Mouse (Mus musculus) layer of hippocampus, adult 8-10 months (tissue): ENCODE measurements around the gene Mettl1. TPM values are rescaled to one million over a fixed set of nuclear protein-coding genes. Genes with fewer than 3 reads are reported as not detected.

Experiments used
- DNase-seq, 2 experiments: peaks; one replicate each; pipeline ENCODE4 v3.0.0; 2022; ENCODE audit warnings: low spot score in 2 of 2
- microRNA-seq, 2 experiments: library from miRNA; unstranded; fragments of <30 nt; microRNA quantifications; one replicate each; pipeline ENCODE4 v1.2.0; 2022
- total RNA-seq, 4 experiments: library from RNA; stranded (reverse); gene quantifications; 2 replicates each; pipeline ENCODE4 v1.2.4; 2022

The Mettl1 gene
- total RNA-seq, 4 experiments from 2014 or later: 13.1 to 16.0 (median 14.5) TPM

DNA sequence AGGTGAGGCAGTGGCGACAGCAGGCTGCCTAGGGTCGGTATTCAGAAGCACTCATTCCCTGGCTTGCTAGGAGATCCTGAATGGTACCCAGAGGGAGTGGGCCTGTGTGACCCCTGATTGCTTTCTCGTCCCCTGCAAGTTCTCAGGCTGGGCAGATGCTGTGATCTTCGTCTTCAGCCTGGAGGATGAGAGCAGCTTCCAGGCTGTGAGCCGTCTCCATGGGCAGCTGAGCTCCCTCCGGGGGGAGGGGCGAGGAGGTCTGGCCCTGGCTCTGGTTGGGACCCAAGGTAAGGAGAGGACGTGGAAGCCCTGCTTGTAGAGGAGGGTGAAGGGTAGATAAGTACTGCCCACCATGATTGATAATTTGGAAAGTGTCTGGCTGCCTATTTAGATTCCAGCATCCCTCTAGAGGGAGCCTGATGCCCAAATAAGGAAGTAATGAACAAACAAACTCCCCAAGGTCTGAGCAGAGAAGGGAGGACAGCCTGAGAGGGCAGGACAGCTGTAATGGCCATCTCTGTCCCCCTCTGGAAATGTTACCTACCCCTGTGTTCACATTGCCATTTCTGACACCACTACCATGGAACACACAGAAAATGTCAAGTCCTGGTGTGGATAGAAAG, 42.2 kb downstream of the Mettl1 start:
- no peak for DNase-seq

DNA sequence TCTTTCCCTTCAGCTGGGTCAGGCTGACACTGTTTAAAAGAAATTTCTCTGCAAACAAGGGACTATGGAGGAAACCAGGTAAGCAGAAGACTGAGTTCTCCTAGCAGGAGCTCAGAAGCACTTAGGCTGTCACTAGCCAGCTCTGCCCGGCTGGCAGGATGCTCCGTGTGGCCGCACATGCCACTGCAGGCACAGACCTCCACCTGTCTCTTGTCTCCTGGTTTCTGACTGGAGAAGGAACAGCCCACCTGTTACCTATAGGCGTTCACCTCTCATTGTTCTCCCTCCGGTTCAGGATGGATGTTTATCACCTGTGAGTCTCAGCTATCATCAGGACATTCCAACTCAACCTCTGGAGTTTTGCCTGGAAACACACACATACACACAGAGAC, 42.7 kb downstream of the Mettl1 start:
- DNase-seq: no peak

DNA sequence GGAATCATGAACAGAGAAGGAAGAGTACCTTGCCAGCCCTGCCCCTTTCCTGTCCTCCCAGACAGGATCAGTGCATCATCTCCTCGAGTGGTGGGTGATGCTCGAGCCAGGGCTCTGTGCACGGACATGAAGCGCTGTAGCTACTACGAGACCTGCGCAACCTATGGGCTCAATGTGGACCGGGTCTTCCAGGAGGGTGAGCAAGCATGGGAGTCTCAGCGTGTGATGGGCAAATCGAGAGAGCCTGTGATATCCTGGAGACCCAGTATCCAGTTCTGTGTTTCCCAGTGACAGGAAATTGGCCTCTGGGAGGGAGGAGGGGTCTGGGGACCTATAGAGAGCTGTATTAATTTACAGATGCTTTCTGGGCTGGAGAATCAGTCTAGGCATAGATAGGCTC, 43.8 kb downstream of the Mettl1 start:
- no peak for DNase-seq

DNA sequence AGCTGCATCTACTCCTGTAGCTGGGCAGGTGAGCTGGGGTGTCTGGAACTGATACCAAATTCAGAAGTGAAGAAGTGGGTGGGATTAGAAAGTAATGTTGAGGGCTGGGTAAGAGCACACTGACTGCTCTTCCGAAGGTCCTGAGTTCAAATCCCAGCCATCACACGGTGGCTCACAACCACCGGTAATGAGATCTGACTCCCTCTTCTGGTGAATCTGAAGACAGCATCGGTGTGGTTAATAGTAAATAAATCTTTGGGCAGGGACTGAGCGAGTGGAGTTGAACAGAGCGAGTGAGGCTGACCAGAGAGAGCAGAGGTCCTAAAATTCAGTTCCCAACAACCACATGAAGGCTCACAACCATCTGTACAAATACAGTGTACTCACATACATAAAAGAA, 44.4 kb downstream of the Mettl1 start:
- no peak for DNase-seq

DNA sequence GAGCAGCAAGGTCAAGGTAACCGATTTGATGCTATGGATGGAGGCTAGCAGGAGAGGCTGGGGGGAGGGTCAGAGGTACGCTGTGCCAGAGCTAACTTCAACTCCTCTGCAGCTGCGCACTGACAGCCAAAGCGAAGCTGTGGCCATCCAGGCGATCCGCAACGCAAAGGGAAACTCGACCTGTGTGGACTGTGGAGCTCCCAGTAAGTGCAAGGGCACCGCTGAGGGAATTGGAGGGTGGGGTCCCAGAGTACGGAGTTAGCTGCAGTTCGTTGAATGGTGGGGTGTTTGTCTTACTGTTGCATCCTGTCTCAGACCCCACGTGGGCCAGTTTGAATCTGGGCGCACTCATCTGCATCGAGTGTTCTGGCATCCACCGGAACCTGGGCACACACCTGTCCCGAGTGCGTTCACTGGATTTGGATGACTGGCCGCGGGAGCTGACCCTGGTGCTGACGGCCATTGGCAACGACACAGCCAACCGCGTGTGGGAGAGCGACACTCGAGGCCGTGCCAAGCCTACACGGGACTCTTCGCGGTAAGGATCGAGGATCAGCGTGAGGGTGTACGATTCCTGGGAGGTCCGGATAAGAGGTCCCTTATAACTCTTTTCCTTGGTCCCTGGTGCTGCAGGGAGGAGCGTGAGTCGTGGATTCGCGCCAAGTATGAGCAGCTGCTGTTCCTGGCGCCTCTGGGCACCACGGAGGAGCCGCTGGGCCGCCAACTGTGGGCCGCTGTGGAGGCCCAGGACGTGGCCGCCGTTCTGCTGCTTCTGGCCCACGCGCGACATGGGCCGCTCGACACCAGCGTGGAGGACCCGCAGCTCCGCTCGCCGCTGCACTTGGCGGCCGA, 49.6 kb downstream of the Mettl1 start:
- DNase-seq: no peak

DNA sequence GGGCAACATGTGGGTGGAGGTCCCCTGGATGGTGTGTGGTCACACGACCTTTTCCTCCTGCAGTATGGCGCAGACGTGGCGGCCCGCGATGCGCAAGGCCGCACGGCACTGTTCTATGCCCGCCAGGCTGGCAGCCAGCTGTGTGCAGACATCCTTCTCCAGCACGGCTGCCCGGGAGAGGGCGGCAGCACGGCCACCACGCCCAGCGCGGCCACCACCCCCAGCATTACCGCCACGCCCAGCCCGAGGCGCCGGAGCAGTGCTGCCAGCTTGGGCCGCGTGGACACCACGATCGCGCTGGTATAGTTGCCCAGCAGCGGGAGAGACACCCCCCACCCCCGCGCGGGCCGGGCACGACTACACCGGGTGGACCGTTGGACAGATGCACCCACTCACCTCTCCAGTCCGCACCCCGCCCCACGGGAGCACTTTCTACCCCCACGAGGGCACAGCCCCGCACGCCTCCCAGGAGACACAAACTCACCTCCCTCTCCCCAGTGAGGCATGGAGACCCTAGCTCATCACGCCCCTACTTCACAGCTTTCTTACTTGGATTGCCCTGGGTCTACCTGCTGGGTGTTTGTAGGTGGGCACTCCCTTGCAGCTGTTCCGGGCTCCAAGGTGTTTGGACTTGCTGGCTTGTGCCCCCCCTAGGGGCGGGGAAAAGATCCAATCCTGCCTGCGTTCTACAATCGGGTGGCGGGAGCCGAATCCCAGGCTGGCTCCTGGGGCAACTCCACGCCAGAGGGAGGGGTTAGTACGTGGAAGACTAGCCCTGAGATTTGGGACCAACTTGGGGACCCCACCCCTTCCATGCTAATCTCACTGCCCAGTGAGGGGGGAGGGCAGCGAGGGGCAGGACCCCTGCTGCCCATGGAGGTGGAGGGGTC, 50.5 kb downstream of the Mettl1 start:
- no peak for DNase-seq

DNA sequence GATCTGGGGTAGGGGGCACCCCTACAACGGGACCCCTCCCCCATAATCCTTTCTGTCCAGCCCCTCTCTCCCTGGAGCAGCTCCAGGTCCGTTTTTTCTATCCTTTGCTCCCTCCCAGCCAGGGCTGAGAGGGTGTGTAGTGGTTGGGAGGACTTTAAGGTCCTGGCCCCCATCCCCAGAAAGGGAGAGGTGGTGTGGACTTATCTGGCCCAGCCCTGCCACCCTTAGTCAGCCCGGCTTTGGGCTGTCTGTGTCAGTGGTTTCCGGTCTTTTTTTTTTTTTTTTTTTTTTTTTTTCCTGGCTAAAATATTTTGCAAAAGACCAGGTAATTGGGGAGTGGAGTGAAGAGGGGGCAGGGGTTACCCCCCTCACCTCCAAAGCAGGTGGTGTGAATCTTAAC, 51.5 kb downstream of the Mettl1 start:
- no peak for DNase-seq

DNA sequence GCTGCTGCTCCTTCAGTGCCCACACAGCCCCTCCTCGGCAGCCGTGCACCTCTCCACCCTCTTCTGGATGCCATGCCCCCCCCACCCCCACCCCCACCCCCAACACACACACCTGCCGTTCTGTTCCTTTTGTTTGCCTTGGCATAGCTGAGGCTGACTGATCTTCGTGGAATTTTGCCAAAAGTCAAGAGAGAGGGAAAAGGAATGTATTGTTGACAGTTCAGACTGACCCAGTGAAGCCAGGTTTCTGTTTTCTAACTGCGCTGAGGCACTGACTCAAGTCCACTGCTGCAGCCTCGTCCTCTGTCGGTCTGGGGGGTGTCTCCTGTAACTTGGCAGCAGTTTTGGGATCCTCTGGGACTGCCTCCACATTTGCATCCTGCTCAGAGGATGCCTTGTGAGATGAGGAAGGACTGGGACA, 53.2 kb downstream of the Mettl1 start:
- DNase-seq: no peak

Small RNA genes within 50 kb of the gene (microRNA-seq; reads per million reads assigned to microRNA genes)
- gene Mir26a-2 (62.9 to 63.5 reads per million in 2 experiments), gene Mir546 (0 reads per million in 2 experiments)

Other genes starting within 250 kb of the Mettl1 start
- gene Atp23, start 140.1 kb upstream of the Mettl1 start, total RNA-seq: 10 to 100 TPM in 3 of 4 experiments, 1 to 10 TPM in 1; 7.5 to 11.2 (median 10.5) TPM
- 100 to 1,000 TPM; 104 to 120 (median 111) TPM for gene Ctdsp2, start 62.7 kb upstream of the Mettl1 start, total RNA-seq
- under 1 TPM; 0.11 to 0.39 (median 0.18) TPM for gene Avil, start 40.7 kb upstream of the Mettl1 start, total RNA-seq
- 10 to 100 TPM; 24.5 to 31.8 (median 27.5) TPM for gene Tsfm, start 10.6 kb upstream of the Mettl1 start, total RNA-seq
- gene Eef1akmt3, start 99 bp downstream of the Mettl1 start, total RNA-seq: under 1 TPM in 3 of 4 experiments, not detected in 1; 0.23 to 0.33 (median 0.31) TPM
- 1 to 10 TPM in 1 of 4 experiments, under 1 TPM in 3; 0.14 to 1.1 (median 0.48) TPM for gene Cyp27b1, start 6.8 kb downstream of the Mettl1 start, total RNA-seq
- 10 to 100 TPM; 14.8 to 21.9 (median 20.4) TPM for gene March9, start 18.8 kb downstream of the Mettl1 start, total RNA-seq
- gene Cdk4, start 22.1 kb downstream of the Mettl1 start, total RNA-seq: 10 to 100 TPM; 84.1 to 95.2 (median 91.1) TPM
- 10 to 100 TPM; 62.9 to 68.4 (median 66.1) TPM for gene Tspan31, start 28.9 kb downstream of the Mettl1 start, total RNA-seq
- gene Agap2, start 33.9 kb downstream of the Mettl1 start, total RNA-seq: 100 to 1,000 TPM; 657 to 727 (median 692) TPM
- gene Os9, start 79.7 kb downstream of the Mettl1 start, total RNA-seq: 100 to 1,000 TPM in 2 of 4 experiments, 10 to 100 TPM in 2; 98.1 to 120 (median 109) TPM
- gene B4galnt1, start 123.8 kb downstream of the Mettl1 start, total RNA-seq: 100 to 1,000 TPM; 113 to 123 (median 113) TPM
- 10 to 100 TPM; 12.2 to 17.5 (median 14.4) TPM for gene Slc26a10, start 139.2 kb downstream of the Mettl1 start, total RNA-seq
- gene Arhgef25, start 148.7 kb downstream of the Mettl1 start, total RNA-seq: 100 to 1,000 TPM; 310 to 386 (median 350) TPM
- gene Dtx3, start 154.3 kb downstream of the Mettl1 start, total RNA-seq: 100 to 1,000 TPM; 214 to 267 (median 229) TPM
- 100 to 1,000 TPM in 1 of 4 experiments, 10 to 100 TPM in 3; 95.0 to 107 (median 98.9) TPM for gene Pip4k2c, start 170.2 kb downstream of the Mettl1 start, total RNA-seq
- 100 to 1,000 TPM; 807 to 850 (median 831) TPM for gene Kif5a, start 221.9 kb downstream of the Mettl1 start, total RNA-seq
- gene Dctn2, start 225.0 kb downstream of the Mettl1 start, total RNA-seq: 100 to 1,000 TPM; 260 to 271 (median 262) TPM
- gene Mbd6, start 247.6 kb downstream of the Mettl1 start, total RNA-seq: 10 to 100 TPM; 56.3 to 61.6 (median 56.8) TPM